Mouse (Mus musculus) liver, embryonic 16.5 days (tissue): ENCODE data around the gene Gm11114. TPM values are rescaled to one million over a fixed set of nuclear protein-coding genes. Genes with fewer than 3 reads are reported as not detected.

Source experiments
- ATAC-seq: fragments of 200-750 bp; cut with Nextera tagmentation; 2 replicates; pipeline ENCODE4 v1.8.0; 2017; ENCODE audit warnings: low read depth, mild to moderate bottlenecking, moderate number of reproducible peaks, moderate library complexity
- H3K27ac ChIP-seq: fragments of 300-500 bp; sonication (generic); 2 replicates; pipeline ENCODE4 v1.5.1; 2014; ENCODE audit warnings: mild to moderate bottlenecking, low read length
- H3K27me3 ChIP-seq: fragments of 300-500 bp; sonication (generic); 2 replicates; pipeline ENCODE4 v1.6.1; 2014; ENCODE audit warnings: low read depth, low read length, mixed read lengths; ENCODE audit not compliant: control insufficient read depth, insufficient read depth
- H3K36me3 ChIP-seq: fragments of 300-500 bp; sonication (generic); 2 replicates; pipeline ENCODE4 v1.6.1; 2014; ENCODE audit warnings: mild to moderate bottlenecking; ENCODE audit not compliant: control insufficient read depth, insufficient read depth
- H3K4me1 ChIP-seq: fragments of 300-500 bp; sonication (generic); 2 replicates; pipeline ENCODE4 v1.6.1; 2014; ENCODE audit warnings: low read depth, low read length, mixed read lengths; ENCODE audit not compliant: control insufficient read depth
- H3K4me2 ChIP-seq: fragments of 300-500 bp; sonication (generic); 2 replicates; pipeline ENCODE4 v1.6.1; 2014; ENCODE audit warnings: low read depth, low read length, mixed read lengths
- H3K4me3 ChIP-seq: fragments of 300-500 bp; sonication (generic); 2 replicates; pipeline ENCODE4 v1.5.1; 2014; ENCODE audit warnings: low read depth, mild to moderate bottlenecking, low read length
- H3K9ac ChIP-seq: fragments of 300-500 bp; sonication (generic); 2 replicates; pipeline ENCODE4 v1.6.1; 2014; ENCODE audit warnings: low read depth, low read length
- H3K9me3 ChIP-seq: fragments of 300-500 bp; sonication (generic); replicated peaks from 2 replicates; pipeline ENCODE4 v1.6.1; 2016; ENCODE audit warnings: low read length; ENCODE audit not compliant: control insufficient read depth
- WGBS: fragments of 180-500 bp; shearing (Covaris S2); extraction: QIAGEN DNeasy Blood & Tissue Kit; methylation state at CpG from one replicate; pipeline ENCODE4 v1.1.7; 2014; ENCODE audit not compliant: insufficient replicate concordance; 5-methylcytosine and 5-hydroxymethylcytosine counted together
- polyA plus RNA-seq: library from polyadenylated mRNA; unstranded; fragments of >200 nt; fragmentation: Nextera tagmentation; extraction: Ambion mirVana; gene quantifications from 2 replicates; pipeline ENCODE4 v1.2.1, GENCODE M21; 2015

Gene Gm11114
- polyA plus RNA-seq, 1 experiment from 2014 or later = not detected

GRCm38 (mm10) chr9:85325201-85325868, 12.8 kb downstream of the Gm11114 start:
- Histone ChIP-seq H3K36me3 (no peaks in the 10 kb centered on the region), H3K4me2 (peak overlapping the region; percentile 84), H3K4me3 (peak overlapping the region; percentile 72), H3K4me1 (no peaks in the 10 kb centered on the region; the same call in 1 of the 2 replicates), H3K27ac (peak overlapping the region; percentile 79), H3K9ac (peak overlapping the region; percentile 73), H3K9me3 (no peaks in the 10 kb centered on the region), H3K27me3 (peaks cover 11% of the 10 kb centered on the region)
- no peak for ATAC-seq
- WGBS = 26% methylated on average over 17 of the region's 17 CpGs

- Histone ChIP-seq H3K9me3 (no peaks in the 10 kb centered on the region), H3K4me3 (peak overlapping the region; percentile 72), H3K27ac (peak overlapping the region; percentile 79), H3K9ac (peak overlapping the region; percentile 73), H3K4me2 (peak overlapping the region; percentile 84), H3K36me3 (no peaks in the 10 kb centered on the region), H3K27me3 (peaks cover 11% of the 10 kb centered on the region), H3K4me1 (no peaks in the 10 kb centered on the region; the same call in 1 of the 2 replicates)
- WGBS = under 1% methylated on average over 85 of the region's 88 CpGs
- peak; percentile 33 for ATAC-seq
Observed at GRCm38 (mm10) chr9:85326292-85327241, 14.0 kb downstream of the Gm11114 start.

GRCm38 (mm10) chr9:85327242-85328211, 15.0 kb downstream of the Gm11114 start, which contains the start of gene Tent5a:
Gene Tent5a, minus strand, starts transcription at chr9:85327348.
- peak within 1 kb of the TSS; percentile 86 for H3K27ac ChIP-seq
- H3K4me1 ChIP-seq = no peaks in the 10 kb centered on the region; the same call in 1 of the 2 replicates
- 0% methylated on average over 72 of the region's 72 CpGs for WGBS
- no peaks in the 10 kb centered on the region for H3K9me3 ChIP-seq
- peaks cover 11% of the 10 kb centered on the region for H3K27me3 ChIP-seq
- H3K4me3 ChIP-seq = peak within 1 kb of the TSS; percentile 72
- peak; percentile 91 for ATAC-seq
- no peaks in the 10 kb centered on the region for H3K36me3 ChIP-seq
- peak within 1 kb of the TSS; percentile 84 for H3K4me2 ChIP-seq
- H3K9ac ChIP-seq = peak within 1 kb of the TSS; percentile 73

- peak; percentile 17 for ATAC-seq
- Histone ChIP-seq H3K9ac (peak overlapping the region; percentile 61), H3K4me3 (peak overlapping the region; percentile 72), H3K4me1 (no peaks in the 10 kb centered on the region; the same call in 1 of the 2 replicates), H3K4me2 (peak overlapping the region; percentile 84), H3K27me3 (peaks cover 11% of the 10 kb centered on the region), H3K27ac (peak overlapping the region; percentile 86), H3K36me3 (no peaks in the 10 kb centered on the region), H3K9me3 (no peaks in the 10 kb centered on the region)
- 2% methylated on average over 16 of the region's 16 CpGs for WGBS
Observed at GRCm38 (mm10) chr9:85328259-85328658, 15.7 kb downstream of the Gm11114 start.

GRCm38 (mm10) chr9:85331521-85331920, 18.9 kb downstream of the Gm11114 start:
- Histone ChIP-seq H3K27me3 (peaks cover 4% of the 10 kb centered on the region), H3K27ac (no peak overlapping the region), H3K9me3 (no peaks in the 10 kb centered on the region), H3K36me3 (no peaks in the 10 kb centered on the region), H3K9ac (no peak overlapping the region), H3K4me3 (no peak overlapping the region), H3K4me2 (no peak overlapping the region), H3K4me1 (no peaks in the 10 kb centered on the region; the same call in 1 of the 2 replicates)
- WGBS = 38% methylated on average over 2 of the region's 2 CpGs
- ATAC-seq = no peak

- Histone ChIP-seq H3K9me3 (no peaks in the 10 kb centered on the region), H3K4me1 (no peaks in the 10 kb centered on the region), H3K9ac (no peak overlapping the region), H3K36me3 (no peaks in the 10 kb centered on the region), H3K27ac (no peak overlapping the region), H3K4me2 (no peak overlapping the region), H3K27me3 (no peaks in the 10 kb centered on the region), H3K4me3 (no peak overlapping the region)
- 73% methylated on average over 7 of the region's 7 CpGs for WGBS
- no peak for ATAC-seq
Observed at GRCm38 (mm10) chr9:85336046-85336445, 23.5 kb downstream of the Gm11114 start.

GRCm38 (mm10) chr9:85340303-85340702, 27.7 kb downstream of the Gm11114 start:
- Histone ChIP-seq H3K9me3 (no peaks in the 10 kb centered on the region), H3K36me3 (no peaks in the 10 kb centered on the region), H3K4me1 (no peaks in the 10 kb centered on the region), H3K27me3 (no peaks in the 10 kb centered on the region), H3K4me2 (no peak overlapping the region), H3K9ac (no peak overlapping the region), H3K27ac (no peak overlapping the region), H3K4me3 (no peak overlapping the region)
- 13% methylated on average over 3 of the region's 3 CpGs for WGBS
- ATAC-seq = peak; percentile 47; the same call in 1 of the 2 replicates
